Mouse (Mus musculus) cerebellum, postnatal 10 days (tissue): ENCODE data around the gene Nfe2l1.

Source experiments
- DNase-seq, 2 experiments: peaks; one replicate each; pipeline ENCODE4 v3.0.0; 2021; ENCODE audit warnings: mixed read lengths in 2 of 2

The Nfe2l1 gene

DNA sequence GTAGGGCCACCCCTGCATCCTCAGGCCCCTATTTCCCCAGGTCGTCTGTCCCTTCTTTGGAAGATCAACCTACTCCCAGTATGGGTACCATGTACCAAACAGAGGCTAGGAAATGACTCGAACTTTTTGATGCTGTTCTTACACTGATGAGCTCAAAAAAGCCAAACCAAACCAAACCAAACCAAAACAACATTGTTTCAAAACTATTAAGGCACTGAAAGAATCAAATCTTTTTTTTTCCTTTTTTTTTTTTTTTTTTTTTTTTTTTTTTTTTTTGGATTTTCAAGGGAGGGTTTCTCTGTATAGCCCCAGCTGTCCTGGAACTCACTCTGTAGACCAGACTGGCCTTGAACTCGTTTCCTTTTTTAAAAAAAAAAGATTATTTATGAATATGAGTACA is 13.9 kb upstream of the Nfe2l1 start:
- DNase-seq = no peak

- DNase-seq = peak; percentile 47 to 49
Measured at GRCm38 (mm10) chr11:96840290-96840689, 10.5 kb upstream of the Nfe2l1 start.

- DNase-seq = no peak
Measured at GRCm38 (mm10) chr11:96839877-96840276, 10.1 kb upstream of the Nfe2l1 start.

DNA sequence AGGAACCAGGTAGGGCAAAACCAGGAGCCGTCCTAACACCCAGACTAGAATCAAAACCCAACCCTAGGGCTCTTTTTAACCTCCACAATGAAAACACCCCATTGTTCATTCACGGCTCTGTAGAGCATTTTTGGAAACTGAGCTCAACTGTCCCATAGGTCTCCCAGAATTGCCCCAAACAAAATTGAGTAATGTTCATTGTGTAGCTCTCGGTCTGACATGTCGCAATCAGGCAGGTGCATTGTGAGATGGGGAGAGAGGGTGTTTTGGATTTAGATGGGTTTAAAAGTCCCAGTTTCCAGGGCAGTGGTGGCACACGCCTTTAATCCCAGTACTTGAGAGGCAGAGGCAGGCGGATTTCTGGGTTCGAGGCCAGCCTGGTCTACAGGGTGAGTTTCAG is 9.7 kb upstream of the Nfe2l1 start:
- no peak for DNase-seq

DNA sequence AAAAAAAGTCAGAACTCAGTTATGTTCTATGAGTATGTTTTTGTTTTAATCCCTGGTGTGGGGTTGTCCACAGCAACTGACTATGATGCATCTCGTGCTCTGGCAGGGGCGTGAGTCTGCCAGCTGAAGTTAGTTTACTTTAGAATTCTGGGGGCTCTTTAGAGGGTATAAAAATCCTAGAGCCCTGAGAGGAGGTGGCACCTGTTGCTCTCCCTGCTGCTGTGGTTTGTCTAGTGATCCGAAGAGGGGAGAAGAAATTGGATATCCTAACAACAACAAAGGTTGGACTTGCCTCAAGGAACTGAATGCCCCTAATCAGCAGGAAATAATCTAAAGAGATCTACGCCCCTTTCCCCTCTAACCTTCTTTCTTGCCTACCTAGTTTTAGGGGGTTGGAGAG is 8.6 kb upstream of the Nfe2l1 start:
- no peak for DNase-seq

DNA sequence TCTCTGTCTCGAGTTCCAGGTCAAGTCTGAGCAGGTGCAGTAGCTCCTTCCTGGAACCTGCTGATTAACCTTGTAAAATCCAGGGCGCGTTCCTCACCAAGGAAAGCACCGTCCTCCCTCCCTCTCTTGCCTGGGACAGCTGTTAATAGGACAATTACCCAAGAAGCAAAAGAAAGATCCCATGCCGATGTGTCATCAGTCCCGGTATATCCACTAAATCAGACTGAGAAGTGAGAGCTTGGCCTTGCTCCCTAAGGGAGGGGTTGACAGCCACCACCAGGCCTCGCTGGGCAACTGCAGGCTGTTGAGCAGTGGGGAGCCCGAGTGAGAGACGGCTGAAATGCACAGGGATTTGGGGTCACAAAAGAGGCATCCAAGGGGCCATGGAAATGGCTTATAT is 7.5 kb upstream of the Nfe2l1 start:
- no peak for DNase-seq

DNA sequence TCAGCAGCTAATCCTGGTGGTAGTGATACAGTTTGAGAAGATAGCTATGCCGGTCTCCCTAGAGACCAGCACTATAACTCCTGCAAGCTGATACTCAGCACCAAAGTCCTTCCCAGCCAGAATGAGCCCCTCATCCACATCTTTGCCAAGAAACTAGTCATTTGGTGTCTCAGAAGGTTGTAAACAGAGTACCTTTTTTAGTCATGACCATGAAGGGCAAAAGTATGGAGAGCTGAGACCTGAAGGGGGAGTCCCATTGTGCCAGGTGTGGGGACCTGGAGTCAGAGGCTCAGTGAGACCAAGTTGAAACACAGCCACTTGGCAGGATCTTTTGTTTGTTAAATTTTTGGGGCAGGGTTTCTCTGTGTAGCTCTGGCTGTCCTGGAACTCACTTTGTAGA is 4.4 kb upstream of the Nfe2l1 start:
- DNase-seq = no peak

DNA sequence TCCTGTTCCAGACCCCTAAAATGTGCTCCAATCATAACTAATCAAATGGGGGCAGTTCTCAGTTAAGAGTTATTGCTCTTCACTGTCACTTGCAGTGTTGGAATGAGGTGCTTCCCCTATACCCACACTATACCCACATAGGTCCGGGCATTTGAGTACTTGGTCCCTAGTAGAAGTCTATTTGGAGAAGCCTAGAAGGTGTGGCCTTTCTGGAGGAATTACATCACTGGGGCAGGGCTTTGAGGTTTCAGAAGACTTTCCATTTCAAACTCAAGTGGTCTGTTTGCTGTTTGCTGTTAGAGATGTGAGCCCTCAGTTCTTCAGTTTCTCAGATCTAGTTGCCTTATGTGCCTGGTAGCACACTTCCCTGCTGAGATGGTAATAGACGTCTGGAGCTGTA is 3.2 kb upstream of the Nfe2l1 start:
- no peak for DNase-seq

GRCm38 (mm10) chr11:96832541-96832940 is 2.8 kb upstream of the Nfe2l1 start:
- no peak for DNase-seq

DNA sequence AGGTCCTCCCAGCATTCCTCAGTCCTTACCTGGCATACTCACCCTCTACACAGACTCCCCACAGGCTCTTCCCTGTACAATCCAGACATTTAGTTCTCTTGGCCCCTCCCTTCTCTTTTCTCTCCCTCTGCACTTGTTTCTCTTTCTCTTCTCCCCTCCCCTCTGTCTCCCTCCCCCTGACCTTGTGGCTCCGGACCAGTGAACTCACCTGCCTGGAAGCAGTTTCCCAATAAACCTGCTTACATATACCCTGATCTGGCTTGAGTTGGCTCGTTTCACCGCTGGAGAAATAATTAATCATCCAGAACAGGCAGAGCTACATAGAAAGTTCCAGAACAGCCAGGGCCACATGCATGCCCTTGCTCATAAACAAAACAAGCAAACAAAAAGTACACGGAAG is 1.7 kb upstream of the Nfe2l1 start:
- no peak for DNase-seq

GRCm38 (mm10) chr11:96830539-96831216 is 910 bp upstream of the Nfe2l1 start:
- no peak for DNase-seq

- peak; percentile 81 to 87 for DNase-seq
Measured at GRCm38 (mm10) chr11:96829403-96829812, 360 bp downstream of the Nfe2l1 start.

DNA sequence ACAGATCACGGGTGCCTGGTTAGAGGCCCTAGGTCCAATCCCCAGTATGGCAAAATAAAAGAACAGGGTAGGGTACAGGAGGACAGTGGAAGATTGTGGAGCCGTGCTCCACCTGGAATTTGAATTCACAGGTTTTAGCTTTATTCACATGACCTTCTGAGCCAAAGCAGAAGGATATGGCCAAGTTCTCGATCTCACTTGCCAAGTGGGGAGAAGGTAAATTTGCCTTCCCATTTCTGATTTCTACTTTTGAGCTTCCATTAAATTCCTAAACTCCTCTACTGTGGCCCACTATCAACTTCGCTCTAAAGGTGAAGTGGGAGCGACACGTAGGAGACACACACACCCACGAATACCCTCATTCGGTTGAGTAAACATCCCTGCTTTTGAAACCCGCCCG is 887 bp downstream of the Nfe2l1 start:
- no peak for DNase-seq

DNA sequence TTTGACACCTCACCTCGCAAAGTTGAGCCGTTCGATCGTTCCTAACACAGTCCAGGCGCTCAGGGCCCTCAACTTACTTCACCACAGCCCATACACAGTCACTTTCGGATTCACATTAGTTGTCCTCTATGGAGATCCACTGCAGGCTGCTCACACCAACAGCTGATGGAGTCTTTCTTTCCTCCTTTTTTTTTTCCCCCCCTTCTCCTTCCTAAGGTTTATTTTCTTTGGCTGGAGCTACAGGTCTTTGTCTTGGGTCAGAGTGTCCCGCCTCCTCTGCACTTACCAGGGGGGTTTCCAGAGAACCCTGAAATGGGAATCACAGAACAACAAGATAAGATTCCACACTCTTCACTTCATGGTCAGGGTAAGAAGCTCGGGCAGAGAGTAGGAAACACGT is 1.9 kb downstream of the Nfe2l1 start:
- no peak for DNase-seq

DNA sequence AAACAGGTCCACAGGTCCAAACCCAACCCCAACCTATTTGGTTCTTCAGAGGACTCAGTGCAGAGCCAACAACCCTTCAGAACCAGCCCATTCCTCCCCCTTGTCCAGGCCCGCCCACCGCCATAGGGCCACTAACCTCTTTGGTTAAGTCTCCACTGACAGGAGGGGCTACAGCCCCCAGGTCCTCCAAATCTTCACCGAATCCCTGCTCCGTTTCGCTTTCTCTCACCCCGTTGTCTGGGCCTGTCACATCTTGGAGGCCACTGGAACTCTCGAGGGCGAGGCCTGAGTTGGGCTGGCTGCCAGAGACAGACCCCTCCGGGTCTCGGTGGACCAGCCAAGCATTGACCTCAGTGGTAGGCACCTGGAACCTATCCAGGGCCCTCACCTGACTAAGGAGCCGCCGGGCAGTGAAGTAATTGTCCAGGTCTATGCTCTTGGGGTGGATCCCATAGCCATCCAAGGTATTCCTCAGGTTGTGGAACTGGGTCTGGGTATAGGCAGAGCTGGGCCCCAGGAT is 2.6 kb downstream of the Nfe2l1 start:
- DNase-seq = peak; percentile 47 to 52

GRCm38 (mm10) chr11:96826481-96826880 is 3.3 kb downstream of the Nfe2l1 start:
- DNase-seq = no peak

DNA sequence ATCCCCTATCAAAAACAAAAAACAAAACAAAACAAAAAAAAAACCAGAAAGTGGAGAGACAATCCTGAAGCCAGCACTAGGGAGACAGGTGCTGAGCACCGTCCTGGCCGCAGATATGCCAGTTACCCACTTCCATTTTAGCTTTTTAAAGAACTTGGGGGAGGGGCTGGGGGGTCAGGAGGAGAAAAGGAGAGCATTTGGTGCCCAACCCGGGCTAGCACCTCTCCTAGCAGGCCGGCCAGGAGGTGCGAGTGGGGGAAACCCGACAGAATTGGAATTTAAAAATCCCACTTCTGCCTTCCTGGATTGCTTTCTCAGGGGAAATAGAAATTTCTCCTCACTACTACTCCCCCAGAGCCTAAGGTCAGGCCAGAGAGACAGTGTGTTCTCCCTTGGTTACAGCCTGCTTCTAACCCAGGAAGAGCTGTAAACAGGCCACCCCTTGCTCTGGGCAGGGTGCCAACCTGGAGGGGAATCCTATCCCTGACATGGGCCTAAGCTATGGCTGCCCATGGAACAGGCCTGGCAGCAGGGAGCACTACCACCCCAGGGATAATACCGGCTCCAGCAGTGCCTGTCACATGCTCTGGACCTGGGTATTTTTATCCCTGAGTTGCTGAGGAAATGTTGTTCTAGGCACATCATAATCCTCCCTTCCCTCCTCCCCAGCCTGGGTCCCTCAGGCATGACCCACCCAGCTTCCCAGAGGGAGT is 4.8 kb downstream of the Nfe2l1 start:
- DNase-seq = peak; percentile 82 to 89

- peak; percentile 94 to 96 for DNase-seq
Measured at GRCm38 (mm10) chr11:96823880-96824782, 5.6 kb downstream of the Nfe2l1 start.

DNA sequence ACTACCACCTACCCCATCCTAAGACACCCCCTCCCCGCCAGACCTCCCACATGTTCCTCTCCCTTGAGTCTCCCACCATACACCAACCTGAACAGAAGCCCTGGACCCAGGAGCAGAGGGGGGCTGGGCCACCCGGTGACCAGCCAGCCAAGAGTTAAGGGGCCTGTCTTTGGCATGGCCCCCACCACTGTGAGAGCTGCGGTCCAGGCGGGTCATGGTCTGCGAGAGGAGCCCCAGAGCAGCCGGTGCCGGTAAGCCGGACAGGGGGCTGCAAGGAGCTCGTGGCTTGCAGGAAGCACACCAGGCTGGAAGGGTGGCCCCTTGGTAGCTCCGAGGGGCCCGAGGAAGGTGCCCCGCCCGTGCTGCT is 6.3 kb downstream of the Nfe2l1 start:
- DNase-seq = peak in 1 of 2 experiments; percentile 46

DNA sequence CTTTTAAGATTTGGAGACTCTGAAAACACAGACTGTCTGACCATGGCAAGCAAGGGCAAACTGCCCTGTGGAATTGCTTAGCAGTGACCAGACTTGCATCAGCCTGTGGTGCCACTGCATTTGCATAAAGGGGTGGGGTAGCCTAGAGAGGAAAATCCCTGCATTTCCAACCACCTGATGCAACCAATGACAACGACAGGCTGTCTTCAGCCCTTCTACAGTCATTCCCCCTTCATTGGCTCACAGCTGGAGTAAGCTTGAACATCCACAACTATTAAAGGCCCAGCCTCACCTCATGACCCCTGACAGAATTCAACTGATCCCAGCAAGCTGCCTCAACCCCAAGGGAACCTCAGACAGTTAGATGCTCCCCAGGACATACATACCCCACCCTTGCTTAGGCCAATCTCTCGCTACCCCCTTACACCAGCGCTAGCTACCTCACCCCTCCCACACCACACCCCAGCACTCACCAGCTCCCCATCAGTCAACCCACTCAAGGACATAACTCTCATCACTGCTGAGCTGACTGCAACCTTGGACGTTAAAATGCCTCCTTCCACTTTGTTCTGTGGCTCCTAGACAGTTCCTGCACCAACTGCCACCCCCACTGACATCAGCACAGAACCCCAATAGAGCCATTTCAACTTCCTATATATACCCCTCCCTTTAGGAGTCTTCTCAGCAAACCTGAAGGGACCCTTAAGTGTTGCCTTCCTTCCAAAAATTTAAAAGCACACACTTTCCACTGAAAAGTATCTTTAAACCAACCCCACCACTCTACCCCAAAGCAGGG is 6.9 kb downstream of the Nfe2l1 start:
- DNase-seq = no peak

- DNase-seq = no peak
Measured at GRCm38 (mm10) chr11:96821956-96822355, 7.8 kb downstream of the Nfe2l1 start.

- no peak for DNase-seq
Measured at GRCm38 (mm10) chr11:96818128-96818710, 11.5 kb downstream of the Nfe2l1 start.
